ENCODE assay signal across 14 mouse cellular contexts in the genomic region with DNA sequence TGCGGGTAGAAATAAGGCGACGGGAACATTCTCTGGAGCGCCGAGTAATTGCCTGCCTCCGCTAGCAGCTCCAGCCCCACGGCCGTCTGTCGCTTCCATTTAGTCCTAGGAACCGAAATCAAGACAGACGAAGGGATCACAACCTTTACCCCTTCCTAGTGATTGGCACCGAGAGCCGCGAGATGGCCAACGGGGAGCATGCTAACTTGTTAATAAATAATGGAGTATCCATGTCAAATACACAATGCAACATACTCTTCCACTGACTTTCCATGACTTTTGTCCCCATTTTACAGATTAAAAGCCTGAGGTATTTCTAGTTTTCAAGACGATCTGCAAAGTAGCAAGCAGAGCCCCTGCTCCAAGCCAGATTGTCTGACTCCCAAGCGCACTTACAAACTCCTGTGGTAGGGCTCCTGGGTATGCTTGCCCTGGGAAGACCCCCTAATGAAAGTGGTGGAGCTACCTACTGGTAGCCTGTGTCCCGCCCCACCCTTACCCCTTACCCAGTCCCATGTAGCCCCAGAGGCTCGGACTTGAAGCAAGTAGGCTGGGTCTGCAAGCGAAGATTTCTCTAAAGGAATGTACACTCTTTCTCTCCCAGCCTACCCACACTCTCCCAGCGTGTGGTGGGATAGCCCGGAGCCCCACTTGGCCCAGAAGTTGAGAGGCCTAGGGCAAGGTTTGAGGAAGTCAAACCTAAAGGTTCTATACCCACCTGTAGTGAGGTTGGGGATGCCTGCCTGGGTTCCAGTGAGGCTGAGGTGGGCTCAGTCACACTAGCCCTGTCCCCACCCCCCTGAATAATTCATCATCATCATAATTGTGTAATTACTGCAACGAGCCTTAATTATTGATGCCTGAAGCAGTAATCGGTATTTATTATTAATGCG. TPM values are rescaled to one million over a fixed set of nuclear protein-coding genes. Genes with fewer than 3 reads are reported as not detected.
A peak's percentile ranks its signal among the peaks of the same experiment; 100 is the strongest.
DNase-seq lines count a peak whose midpoint lies in the region; ATAC-seq and TF ChIP-seq lines count a peak whose summit lies in the region.
"Had no signal": no experiment of that assay in that cellular context is flagged by ENCODE, and none has a peak within 500 bp of the region (broad histone marks: within the 10 kb centered on the region; RNA-seq: fewer than 3 reads in every experiment).

No protein-coding gene starts in this region.

- H3K36me3 ChIP-seq in kidney, embryonic 14.5 days (ENCODE audit: control insufficient read depth, insufficient read depth, low read length), result peaks cover 6% of the 10 kb centered on the region
- no peaks in the 10 kb centered on the region for H3K36me3 ChIP-seq in hindbrain, postnatal 0 days (ENCODE audit: insufficient read depth, low read length)
- no peaks in the 10 kb centered on the region for H3K36me3 ChIP-seq in neural tube, embryonic 11.5 days (ENCODE audit: control insufficient read depth, insufficient read depth, low read length)

- no peak for ATAC-seq in kidney, embryonic 14.5 days (ENCODE audit: low FRiP score, low TSS enrichment)
- ATAC-seq in hindbrain, postnatal 0 days, result no peak
- ATAC-seq in neural tube, embryonic 11.5 days (ENCODE audit: insufficient read depth, low FRiP score, low TSS enrichment), result no peak

- H3K9me3 ChIP-seq in kidney, embryonic 14.5 days (ENCODE audit: control insufficient read depth, low read length), result no peaks in the 10 kb centered on the region
- no peaks in the 10 kb centered on the region for H3K9me3 ChIP-seq in hindbrain, postnatal 0 days (ENCODE audit: low read length)
- no peaks in the 10 kb centered on the region for H3K9me3 ChIP-seq in neural tube, embryonic 11.5 days (ENCODE audit: control insufficient read depth, low read length)
- H3K9me3 ChIP-seq: forebrain, embryonic 12.5 days; limb, embryonic 15.5 days had no signal

- H3K4me1 ChIP-seq in kidney, embryonic 14.5 days (ENCODE audit: control insufficient read depth, insufficient read depth, low read length), result peaks cover 12% of the 10 kb centered on the region
- H3K4me1 ChIP-seq in hindbrain, postnatal 0 days (ENCODE audit: insufficient read depth, low read length), result 0 out of 2 replicates have a peak, but pooled peaks cover 7% of the 10 kb centered on the region
- H3K4me1 ChIP-seq in neural tube, embryonic 11.5 days (ENCODE audit: control insufficient read depth, insufficient read depth, low read length), result peaks cover 28% of the 10 kb centered on the region

- no peak for TF ChIP-seq CTCF in hindbrain, postnatal 0 days (IDR thresholded peaks at IDR 0.05; ENCODE audit: low read depth)

- H3K27me3 ChIP-seq in kidney, embryonic 14.5 days (ENCODE audit: control insufficient read depth, insufficient read depth, low read length), result peaks cover 80% of the 10 kb centered on the region
- H3K27me3 ChIP-seq in hindbrain, postnatal 0 days (ENCODE audit: insufficient read depth, low read length), result peaks cover 43% of the 10 kb centered on the region
- H3K27me3 ChIP-seq in neural tube, embryonic 11.5 days (ENCODE audit: control insufficient read depth, insufficient read depth, low read length), result peaks cover 83% of the 10 kb centered on the region

- no peak overlapping the region for H3K9ac ChIP-seq in kidney, embryonic 14.5 days (ENCODE audit: low read depth, low read length)
- peak overlapping the region; percentile 56 for H3K9ac ChIP-seq in hindbrain, postnatal 0 days (replicated peaks; ENCODE audit: low read length)
- H3K9ac ChIP-seq in neural tube, embryonic 11.5 days (ENCODE audit: low read length), result no peak overlapping the region
- H3K9ac ChIP-seq: forebrain, embryonic 12.5 days; limb, embryonic 15.5 days had no signal

- intact Hi-C loops in left cerebral cortex, postnatal 25 days (cut with DNase I), result loop anchor here (5.0 kb wide), 1 partner anchor 153 kb away; no protein-coding TSS in a partner anchor

- 4% methylated on average over 25 of the region's 25 CpGs for WGBS in kidney, embryonic 14.5 days
- WGBS in hindbrain, postnatal 0 days, result 6% methylated on average over 25 of the region's 25 CpGs
- 4% methylated on average over 25 of the region's 25 CpGs for WGBS in neural tube, embryonic 11.5 days

- H3K27ac ChIP-seq in kidney, embryonic 14.5 days (ENCODE audit: low read depth, low read length), result no peak overlapping the region
- H3K27ac ChIP-seq in hindbrain, postnatal 0 days, result peak overlapping the region; percentile 70; the same call in 1 of the 2 replicates
- H3K27ac ChIP-seq in neural tube, embryonic 11.5 days (ENCODE audit: low read depth, low read length), result no peak overlapping the region
- H3K27ac ChIP-seq: forebrain, embryonic 12.5 days; limb, embryonic 15.5 days had no signal

- peak; percentile 29 to 40 for DNase-seq in cerebellum, postnatal 10 days
- DNase-seq in cerebellum, adult 11-12 months, result no peak
- peak; percentile 17 to 39 for DNase-seq in kidney, adult 8-10 months
- no peak for DNase-seq in hindbrain, postnatal 0 days (ENCODE audit: low spot score)
- no peak for DNase-seq in neural tube, embryonic 11.5 days (ENCODE audit: low spot score)
- no peak for DNase-seq in urinary bladder, postnatal 36 days (ENCODE audit: low spot score in 2 of 2)
- no peak for DNase-seq in left cerebral cortex, postnatal 25 days (ENCODE audit: low spot score in 2 of 2)
- DNase-seq: embryo, embryonic 11 days; lung, postnatal 36 days; right cerebral cortex, postnatal 4 days had no signal

- no peak overlapping the region for H3K4me3 ChIP-seq in kidney, embryonic 14.5 days (ENCODE audit: low read length)
- peak overlapping the region; percentile 44 for H3K4me3 ChIP-seq in hindbrain, postnatal 0 days (ENCODE audit: low read length)
- no peak overlapping the region for H3K4me3 ChIP-seq in neural tube, embryonic 11.5 days (ENCODE audit: low read depth, low read length)

- no peak overlapping the region for H3K4me2 ChIP-seq in kidney, embryonic 14.5 days (replicated peaks; ENCODE audit: low read depth, low read length)
- H3K4me2 ChIP-seq in hindbrain, postnatal 0 days (ENCODE audit: low read depth, low read length), result peak overlapping the region; percentile 52
- H3K4me2 ChIP-seq in neural tube, embryonic 11.5 days (ENCODE audit: low read depth), result peak overlapping the region; percentile 14; the same call in 1 of the 2 replicates

RNA-seq across cellular contexts. Expression of a gene that starts 6.4 kb away (rescaled TPM):
- polyA plus RNA-seq in kidney, embryonic 14.5 days (2014; fragmentation: Nextera tagmentation; extraction: Ambion mirVana), result not detected in 2 replicates
- total RNA-seq in hindbrain, postnatal 0 days (2014; rRNA removed), result 43.0 and 50.7 TPM in 2 replicates
- 51.1 and 52.1 TPM in 2 replicates for polyA plus RNA-seq in hindbrain, postnatal 0 days (2015; fragmentation: Nextera tagmentation; extraction: Ambion mirVana)
- 9.2 and 10.2 TPM in 2 replicates for polyA plus RNA-seq in neural tube, embryonic 11.5 days (2014; fragmentation: Nextera tagmentation; extraction: Ambion mirVana)
- not detected for total RNA-seq in left cerebral cortex, postnatal 25 days (2021)
- total RNA-seq: adrenal gland, adult 18-20 months had no signal

Comparison
In these comparisons a context has a peak if more than half of its experiments do, and no peak if none do; other contexts are left out.
1. DNase-seq: peak in cerebellum, postnatal 10 days (2 of 2) and kidney, adult 8-10 months (2 of 2); none in cerebellum, adult 11-12 months (single experiment), hindbrain, postnatal 0 days (single experiment), neural tube, embryonic 11.5 days (single experiment), urinary bladder, postnatal 36 days (0 of 2) and left cerebral cortex, postnatal 25 days (0 of 2).